Mouse (Mus musculus) heart, postnatal 0 days (tissue): ENCODE measurements at regions not wholly inside any gene's neighbourhood (a gene's known extent, or its start where the extent isn't known, plus 50 kb on each side); places are given as distances from the start of the nearest gene placed in this dataset.

Experiments used
- CTCF ChIP-seq: IDR thresholded peaks from 2 replicates; pipeline ENCODE4 v1.5.1; 2016; ENCODE audit warnings: antibody characterized with exemption, control low read depth, low read depth
- EP300 ChIP-seq: IDR thresholded peaks from 2 replicates; pipeline ENCODE4 v1.6.1; 2016; ENCODE audit warnings: antibody characterized with exemption, low read depth

- TF ChIP-seq CTCF (no peak), EP300 (no peak)
Observed at GRCm38 (mm10) chr16:8201306-8201705, 223.6 kb downstream of the Tmem114 start.
